14 mouse cellular contexts compared by ENCODE assay signal in the genomic region with DNA sequence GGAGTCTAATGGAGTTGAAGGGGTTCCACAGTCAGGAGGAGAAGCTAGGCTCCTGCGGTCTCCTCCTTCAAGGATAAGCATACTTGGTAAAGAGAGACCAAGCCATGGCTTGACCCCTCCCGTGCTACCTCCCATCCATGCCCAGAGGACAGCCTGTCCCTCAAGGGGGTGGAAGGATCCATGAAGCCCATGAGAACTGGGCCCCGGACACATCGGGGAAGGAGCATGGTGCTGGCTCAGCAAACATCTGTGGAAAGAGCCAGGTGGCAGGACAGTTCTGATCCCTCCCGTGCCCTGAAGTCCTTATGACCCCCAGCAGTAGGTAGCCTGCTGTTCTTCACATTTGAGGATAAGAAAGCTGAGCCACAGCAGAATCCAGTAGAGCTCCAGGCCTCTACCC.
"Had no signal": no experiment of that assay in that cellular context is flagged by ENCODE, and none has a peak within 500 bp of the region (broad histone marks: within the 10 kb centered on the region; RNA-seq: fewer than 3 reads in every experiment).

No protein-coding gene starts in this region.

- H3K27me3 ChIP-seq: kidney, embryonic 15.5 days; stomach, embryonic 15.5 days had no signal

- H3K4me2 ChIP-seq: kidney, embryonic 15.5 days; limb, embryonic 12.5 days; limb, embryonic 15.5 days; liver, embryonic 13.5 days; midbrain, embryonic 11.5 days; stomach, embryonic 15.5 days had no signal

- H3K27ac ChIP-seq: limb, embryonic 12.5 days; limb, embryonic 15.5 days; stomach, embryonic 15.5 days had no signal

- H3K9me3 ChIP-seq: kidney, embryonic 15.5 days; limb, embryonic 12.5 days; limb, embryonic 15.5 days; liver, embryonic 13.5 days; stomach, embryonic 15.5 days had no signal

- DNase-seq: kidney, postnatal 14 days; kidney, postnatal 4 days; left cerebral cortex, postnatal 4 days; liver, embryonic 13.5 days; lung, adult 2 months; lung, postnatal 14 days; lung, postnatal 4 days; midbrain, embryonic 14.5 days; thymus, postnatal 25 days had no signal

- H3K4me3 ChIP-seq: kidney, embryonic 15.5 days; limb, embryonic 12.5 days; limb, embryonic 15.5 days; liver, embryonic 13.5 days; stomach, embryonic 15.5 days had no signal

- H3K9ac ChIP-seq: kidney, embryonic 15.5 days; limb, embryonic 12.5 days; limb, embryonic 15.5 days; liver, embryonic 13.5 days; stomach, embryonic 15.5 days had no signal

- H3K36me3 ChIP-seq: kidney, embryonic 15.5 days; limb, embryonic 12.5 days; limb, embryonic 15.5 days; liver, embryonic 13.5 days; stomach, embryonic 15.5 days had no signal
